17 mouse cellular contexts compared by ENCODE assay signal in the genomic region with DNA sequence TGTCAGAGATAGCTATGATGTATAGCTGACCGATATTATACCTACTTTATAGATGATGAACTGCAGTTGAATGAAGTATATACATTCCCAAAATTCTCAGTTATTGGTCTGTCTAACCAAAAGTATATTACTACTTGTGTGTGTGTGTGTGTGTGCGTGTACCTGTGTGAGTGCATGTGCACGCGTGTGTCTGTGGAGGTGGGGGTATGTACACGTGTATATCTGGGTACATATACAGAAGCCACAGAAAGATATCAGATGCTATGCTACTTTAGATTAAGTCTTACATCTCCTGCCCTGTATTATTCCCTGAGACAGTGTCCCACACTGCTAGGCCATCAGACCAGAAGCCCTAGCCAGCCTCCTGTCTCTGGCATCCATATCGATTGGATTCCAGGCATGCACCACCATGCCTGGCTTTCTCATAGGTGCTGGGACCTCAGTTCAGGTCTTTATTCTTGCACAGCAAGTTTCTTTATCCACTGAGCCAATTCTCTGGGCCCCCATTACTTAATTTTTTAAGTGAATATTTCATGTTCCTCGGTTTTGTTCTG. TPM values are rescaled to one million over a fixed set of nuclear protein-coding genes. Genes with fewer than 3 reads are reported as not detected.
DNase-seq lines count a peak whose midpoint lies in the region; ATAC-seq lines count a peak whose summit lies in the region.
"Had no signal": no experiment of that assay in that cellular context is flagged by ENCODE, and none has a peak within 500 bp of the region (broad histone marks: within the 10 kb centered on the region; RNA-seq: fewer than 3 reads in every experiment).

No protein-coding gene starts in this region.

- no peak overlapping the region for H3K4me2 ChIP-seq in kidney, embryonic 15.5 days
- no peak overlapping the region for H3K4me2 ChIP-seq in forebrain, embryonic 15.5 days (replicated peaks)
- H3K4me2 ChIP-seq in hindbrain, embryonic 15.5 days: no peak overlapping the region
- no peak overlapping the region for H3K4me2 ChIP-seq in neural tube, embryonic 12.5 days (replicated peaks)
- H3K4me2 ChIP-seq: embryonic facial prominence, embryonic 15.5 days; liver, embryonic 13.5 days; lung, embryonic 15.5 days had no signal

- H3K27ac ChIP-seq in kidney, embryonic 15.5 days: no peak overlapping the region
- H3K27ac ChIP-seq in forebrain, embryonic 15.5 days (replicated peaks): no peak overlapping the region
- H3K27ac ChIP-seq in hindbrain, embryonic 15.5 days (replicated peaks): no peak overlapping the region; the same call in 1 of the 2 replicates
- H3K27ac ChIP-seq in neural tube, embryonic 12.5 days: no peak overlapping the region
- H3K27ac ChIP-seq: embryonic facial prominence, embryonic 15.5 days; kidney, postnatal 0 days; layer of hippocampus, adult 2 months; liver, embryonic 13.5 days; lung, embryonic 15.5 days; stomach, postnatal 0 days had no signal

- ATAC-seq in kidney, embryonic 15.5 days (replicated peaks; ENCODE audit: low FRiP score): 0 out of 2 replicates have a peak, but pooled peaks have one; percentile 15
- ATAC-seq in forebrain, embryonic 15.5 days (replicated peaks): peak; percentile 61; the same call in 1 of the 2 replicates
- peak; percentile 48 for ATAC-seq in hindbrain, embryonic 15.5 days (ENCODE audit: low FRiP score, low read depth)
- peak; percentile 38; the same call in 1 of the 2 replicates for ATAC-seq in neural tube, embryonic 12.5 days (ENCODE audit: low FRiP score, low read depth)
- ATAC-seq: intestine, postnatal 0 days had no signal

- H3K4me3 ChIP-seq in kidney, embryonic 15.5 days (replicated peaks): no peak overlapping the region
- no peak overlapping the region for H3K4me3 ChIP-seq in forebrain, embryonic 15.5 days
- H3K4me3 ChIP-seq in hindbrain, embryonic 15.5 days: no peak overlapping the region
- H3K4me3 ChIP-seq in neural tube, embryonic 12.5 days: no peak overlapping the region
- H3K4me3 ChIP-seq: embryonic facial prominence, embryonic 15.5 days; layer of hippocampus, adult 2 months; liver, embryonic 13.5 days; lung, embryonic 15.5 days; myocyte had no signal

- H3K4me1 ChIP-seq in kidney, embryonic 15.5 days: no peaks in the 10 kb centered on the region
- 0 out of 2 replicates have a peak, but pooled peaks cover 4% of the 10 kb centered on the region for H3K4me1 ChIP-seq in forebrain, embryonic 15.5 days
- no peaks in the 10 kb centered on the region for H3K4me1 ChIP-seq in hindbrain, embryonic 15.5 days (replicated peaks)
- no peaks in the 10 kb centered on the region for H3K4me1 ChIP-seq in neural tube, embryonic 12.5 days
- H3K4me1 ChIP-seq: embryonic facial prominence, embryonic 15.5 days; liver, embryonic 13.5 days; lung, embryonic 15.5 days had no signal

- H3K27me3 ChIP-seq in kidney, embryonic 15.5 days: no peaks in the 10 kb centered on the region
- H3K27me3 ChIP-seq in forebrain, embryonic 15.5 days: no peaks in the 10 kb centered on the region
- H3K27me3 ChIP-seq in hindbrain, embryonic 15.5 days: no peaks in the 10 kb centered on the region
- H3K27me3 ChIP-seq in neural tube, embryonic 12.5 days (replicated peaks): no peaks in the 10 kb centered on the region
- H3K27me3 ChIP-seq: embryonic facial prominence, embryonic 15.5 days; liver, embryonic 13.5 days; lung, embryonic 15.5 days had no signal

- DNase-seq in kidney, postnatal 14 days: no peak
- DNase-seq in T-cell, adult 2 months (ENCODE audit: low spot score): no peak
- no peak for DNase-seq in lung, postnatal 36 days
- DNase-seq in retina, embryonic 14.5 days (ENCODE audit: low spot score): no peak
- DNase-seq: liver, embryonic 13.5 days; right cerebral cortex, postnatal 25 days had no signal

- WGBS in kidney, embryonic 15.5 days: 94% methylated on average over 7 of the region's 7 CpGs
- WGBS in forebrain, embryonic 15.5 days: 95% methylated on average over 7 of the region's 7 CpGs
- 95% methylated on average over 7 of the region's 7 CpGs for WGBS in hindbrain, embryonic 15.5 days
- 94% methylated on average over 7 of the region's 7 CpGs for WGBS in neural tube, embryonic 12.5 days

- H3K9me3 ChIP-seq in kidney, embryonic 15.5 days (replicated peaks): no peaks in the 10 kb centered on the region
- no peaks in the 10 kb centered on the region for H3K9me3 ChIP-seq in forebrain, embryonic 15.5 days
- no peaks in the 10 kb centered on the region for H3K9me3 ChIP-seq in hindbrain, embryonic 15.5 days
- H3K9me3 ChIP-seq in neural tube, embryonic 12.5 days: no peaks in the 10 kb centered on the region
- H3K9me3 ChIP-seq: embryonic facial prominence, embryonic 15.5 days; liver, embryonic 13.5 days; lung, embryonic 15.5 days had no signal

- no peaks in the 10 kb centered on the region for H3K36me3 ChIP-seq in kidney, embryonic 15.5 days
- no peaks in the 10 kb centered on the region for H3K36me3 ChIP-seq in forebrain, embryonic 15.5 days
- no peaks in the 10 kb centered on the region for H3K36me3 ChIP-seq in hindbrain, embryonic 15.5 days
- H3K36me3 ChIP-seq in neural tube, embryonic 12.5 days: no peaks in the 10 kb centered on the region
- H3K36me3 ChIP-seq: embryonic facial prominence, embryonic 15.5 days; liver, embryonic 13.5 days; lung, embryonic 15.5 days had no signal

- H3K9ac ChIP-seq in kidney, embryonic 15.5 days: no peak overlapping the region
- no peak overlapping the region for H3K9ac ChIP-seq in forebrain, embryonic 15.5 days (replicated peaks)
- H3K9ac ChIP-seq in hindbrain, embryonic 15.5 days: no peak overlapping the region
- no peak overlapping the region for H3K9ac ChIP-seq in neural tube, embryonic 12.5 days
- H3K9ac ChIP-seq: embryonic facial prominence, embryonic 15.5 days; liver, embryonic 13.5 days; lung, embryonic 15.5 days had no signal

RNA-seq across cellular contexts. Expression of gene Arhgap18, which starts 42.7 kb away (rescaled TPM):
- polyA plus RNA-seq in kidney, embryonic 15.5 days (2015; fragmentation: Nextera tagmentation; extraction: Ambion mirVana): 41.0 and 45.0 TPM in 2 replicates
- 14.1 and 14.4 TPM in 2 replicates for polyA plus RNA-seq in forebrain, embryonic 15.5 days (2015; fragmentation: Nextera tagmentation; extraction: Ambion mirVana)
- 10.2 and 13.7 TPM in 2 replicates for polyA plus RNA-seq in hindbrain, embryonic 15.5 days (2015; fragmentation: Nextera tagmentation; extraction: Ambion mirVana)
- 11.9 and 15.4 TPM in 2 replicates for polyA plus RNA-seq in neural tube, embryonic 12.5 days (2016; fragmentation: Nextera tagmentation; extraction: Ambion mirVana)
